Mouse (Mus musculus) adrenal gland, postnatal 36 days (tissue): ENCODE data around the gene Wdr34. TPM values are rescaled to one million over a fixed set of nuclear protein-coding genes. Genes with fewer than 3 reads are reported as not detected.

Source experiments
- DNase-seq, 2 experiments: peaks; one replicate each; pipeline ENCODE4 v3.0.0; 2021; ENCODE audit warnings: mixed read lengths in 1 of 2
- microRNA-seq: library from miRNA; unstranded; fragments of <30 nt; microRNA quantifications from one replicate; pipeline ENCODE4 v1.2.0, GENCODE M21; 2021
- total RNA-seq, 2 experiments: library from RNA; stranded (reverse); gene quantifications; 2 replicates each; pipeline ENCODE4 v1.2.3; 2021

The Wdr34 gene
- total RNA-seq, 2 experiments from 2014 or later = 15.8 to 20.9 TPM

DNA sequence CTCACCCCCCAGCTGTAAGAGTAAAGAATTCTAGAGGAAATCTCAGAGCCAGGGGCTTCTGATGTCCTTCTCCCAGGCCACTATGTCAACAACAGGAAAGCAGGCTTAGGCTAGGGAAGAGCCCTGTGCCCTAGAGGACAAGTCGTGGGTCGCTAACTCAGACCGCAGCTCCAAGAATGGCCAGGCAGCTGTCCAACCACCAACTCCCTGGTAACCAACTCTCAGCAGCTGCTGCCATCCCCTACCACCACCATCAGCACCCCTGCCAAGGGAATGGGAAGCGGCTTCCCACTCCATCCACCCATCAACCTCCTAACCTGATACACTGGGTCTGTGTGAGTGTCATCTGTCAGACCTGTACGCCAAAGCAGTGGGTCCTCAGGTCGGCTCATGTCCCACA, 15.7 kb downstream of the Wdr34 start:
- DNase-seq = no peak

DNA sequence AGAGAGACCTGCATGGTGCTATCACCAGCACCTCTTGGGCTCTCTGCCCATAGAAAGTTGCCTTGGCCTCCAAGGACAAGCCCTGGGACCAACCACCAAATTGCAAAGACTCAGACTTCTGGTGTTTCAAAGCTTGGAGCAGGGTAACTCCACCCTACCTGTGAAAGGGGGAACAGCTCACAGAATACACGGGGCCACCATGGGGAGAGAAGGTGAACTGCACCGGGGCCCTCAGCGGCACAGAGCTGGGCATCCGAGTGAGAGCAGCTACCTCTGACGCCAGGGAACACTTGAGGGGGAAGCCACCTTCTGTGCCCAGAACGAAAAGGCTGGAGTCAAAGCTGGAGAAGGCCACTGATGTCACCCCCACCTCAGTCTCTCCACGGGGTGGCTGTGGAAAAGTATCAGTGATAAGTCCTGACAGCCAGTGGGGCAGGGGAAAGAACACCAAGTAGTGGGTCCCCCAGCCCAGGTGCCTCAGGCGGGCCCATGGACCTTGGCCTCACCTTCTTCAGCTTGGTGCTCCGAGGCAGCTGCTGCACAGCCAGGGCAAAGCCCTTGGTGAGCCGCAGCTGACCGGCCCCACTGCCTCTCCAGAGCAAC, 16.3 kb downstream of the Wdr34 start:
- DNase-seq = no peak

DNA sequence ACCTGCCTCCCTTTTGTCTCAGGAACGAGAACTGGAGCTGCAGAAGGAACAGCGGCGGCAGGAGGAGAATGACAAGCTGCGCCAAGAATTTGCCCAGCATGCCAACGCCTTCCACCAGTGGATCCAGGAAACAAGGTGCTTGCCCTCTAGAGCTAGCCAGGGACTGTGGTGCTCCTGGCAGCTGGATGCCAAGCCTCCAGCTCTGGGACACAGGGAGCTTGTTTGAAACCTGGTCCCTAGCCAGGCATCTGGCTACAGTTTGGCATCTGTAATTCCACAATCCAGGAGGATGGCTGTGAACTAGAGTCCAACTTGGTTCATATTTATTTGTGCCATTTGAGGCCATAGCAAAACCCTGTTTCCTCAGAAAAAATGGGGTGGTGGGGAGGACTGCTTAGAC, 21.7 kb downstream of the Wdr34 start:
- no peak for DNase-seq

GRCm38 (mm10) chr2:30025454-30025853, 23.2 kb downstream of the Wdr34 start:
- no peak for DNase-seq

DNA sequence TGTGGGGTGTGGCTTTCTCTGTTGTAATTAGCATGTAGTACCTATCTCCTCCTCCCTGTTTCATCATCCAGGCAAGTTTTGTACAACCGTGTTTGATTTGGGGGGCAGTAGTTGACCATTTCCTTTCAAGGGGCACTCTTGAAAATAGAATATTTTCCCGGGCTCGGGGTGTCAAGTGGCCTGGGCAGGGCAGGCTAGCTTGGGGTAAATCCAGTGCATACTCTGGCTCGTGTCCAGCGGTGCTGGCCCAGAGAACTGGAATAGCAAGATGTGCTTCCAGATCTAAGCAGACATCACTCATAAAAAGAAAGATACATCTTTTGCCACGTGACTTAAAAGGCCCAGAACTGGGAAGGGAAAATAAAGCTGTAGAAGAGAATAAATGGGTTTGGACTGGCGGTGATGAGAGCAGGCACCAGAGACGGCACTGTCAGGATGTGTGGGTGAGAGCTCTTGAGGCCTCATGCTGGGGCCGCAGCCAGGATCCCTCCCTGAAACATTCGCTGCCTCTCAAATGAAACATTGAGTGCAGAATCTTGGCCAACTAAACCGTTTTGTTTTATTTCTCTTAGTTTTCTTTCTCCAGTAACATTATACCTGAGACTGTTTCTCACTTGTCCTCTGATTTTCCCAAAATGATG, 34.2 kb downstream of the Wdr34 start:
- no peak for DNase-seq

- peak; percentile 66 to 76 for DNase-seq
These were observed 37.8 kb downstream of the Wdr34 start for GRCm38 (mm10) chr2:30010840-30011281.

DNA sequence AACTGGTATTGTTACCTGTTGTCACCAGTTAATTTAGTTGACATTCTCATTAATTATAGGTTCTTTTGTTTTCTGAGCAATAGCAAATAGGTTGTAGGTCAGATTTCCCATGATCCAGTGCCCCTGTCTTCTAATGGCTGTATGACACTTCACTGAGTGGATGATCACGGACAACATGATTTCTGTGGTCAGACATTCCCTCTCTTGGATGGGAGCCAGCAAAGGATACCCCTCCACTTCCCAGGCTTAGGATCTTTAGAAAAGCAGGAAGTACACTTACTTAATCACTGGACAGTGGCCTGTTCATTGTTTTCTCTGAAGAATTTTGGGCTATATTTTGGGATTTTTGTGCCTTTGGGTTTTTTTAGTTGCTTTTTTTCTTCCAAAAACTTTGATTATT, 39.6 kb downstream of the Wdr34 start:
- DNase-seq = no peak

GRCm38 (mm10) chr2:29991962-29992361, 56.7 kb downstream of the Wdr34 start:
- DNase-seq = no peak

Small RNA genes lying within 50 kb of the gene (microRNA-seq; reads per million reads assigned to microRNA genes)
- not detected for gene Mir6997

Other genes starting within 250 kb of the Wdr34 start
- gene Slc27a4, start 246.2 kb downstream of the Wdr34 start, total RNA-seq = 10 to 100 TPM; 30.4 to 39.2 TPM
- 10 to 100 TPM; 36.7 to 36.8 TPM for gene Urm1, start 228.8 kb downstream of the Wdr34 start, total RNA-seq
- 10 to 100 TPM; 11.6 to 15.8 TPM for gene Cercam, start 179.7 kb downstream of the Wdr34 start, total RNA-seq
- gene Odf2, start 159.7 kb downstream of the Wdr34 start, total RNA-seq = 10 to 100 TPM; 35.4 to 36.0 TPM
- 10 to 100 TPM; 29.8 to 32.1 TPM for gene Gle1, start 113.5 kb downstream of the Wdr34 start, total RNA-seq
- gene Sptan1, start 83.3 kb downstream of the Wdr34 start, total RNA-seq = 100 to 1,000 TPM; 197 to 273 TPM
- 100 to 1,000 TPM; 255 to 277 TPM for gene Set, start 8.5 kb upstream of the Wdr34 start, total RNA-seq
- gene Pkn3, start 28.8 kb upstream of the Wdr34 start, total RNA-seq = 1 to 10 TPM; 5.5 to 6.3 TPM
- 10 to 100 TPM; 16.2 to 25.8 TPM for gene Zdhhc12, start 44.8 kb upstream of the Wdr34 start, total RNA-seq
- 10 to 100 TPM; 32.0 to 40.7 TPM for gene Zer1, start 75.7 kb upstream of the Wdr34 start, total RNA-seq
- 10 to 100 TPM; 49.3 to 56.3 TPM for gene Tbc1d13, start 84.9 kb upstream of the Wdr34 start, total RNA-seq
- gene Endog, start 122.6 kb upstream of the Wdr34 start, total RNA-seq = 10 to 100 TPM; 33.0 to 44.2 TPM
- gene Spout1, start 129.6 kb upstream of the Wdr34 start, total RNA-seq = 10 to 100 TPM; 22.4 to 26.0 TPM
- gene Kyat1, start 157.0 kb upstream of the Wdr34 start, total RNA-seq = 10 to 100 TPM; 20.7 to 28.2 TPM
- 10 to 100 TPM; 57.6 to 75.2 TPM for gene Lrrc8a, start 188.8 kb upstream of the Wdr34 start, total RNA-seq
- 1 to 10 TPM; 1.3 to 2.1 TPM for gene Gm28035, start 191.7 kb upstream of the Wdr34 start, total RNA-seq
- gene Phyhd1, start 217.3 kb upstream of the Wdr34 start, total RNA-seq = 10 to 100 TPM; 15.3 to 19.5 TPM
- not detected for gene Gm28038, start 232.2 kb upstream of the Wdr34 start, total RNA-seq
- gene Dolk, start 237.5 kb upstream of the Wdr34 start, total RNA-seq = 10 to 100 TPM; 42.8 to 51.3 TPM
- gene Nup188, start 237.5 kb upstream of the Wdr34 start, total RNA-seq = 10 to 100 TPM; 33.9 to 35.9 TPM